Mouse (Mus musculus) MEL (cell line): ENCODE data around the gene Adgra1.

Source experiments
- CTCF ChIP-seq, 3 experiments: IDR thresholded peaks in 2 of 3; conservative IDR thresholded peaks in 1 of 3; 2 replicates each; pipeline ENCODE4 v1.5.1; 2011 to 2012; ENCODE audit warnings: low read length in 3 of 3, low read depth in 2 of 3, mild to moderate bottlenecking in 2 of 3, improper control_type of control experiment in 1 of 3, inconsistent platforms in 1 of 3, mixed read lengths in 1 of 3, moderate library complexity in 1 of 3; ENCODE audit not compliant: control insufficient read depth in 1 of 3, insufficient read depth in 1 of 3, poor library complexity in 1 of 3, severe bottlenecking in 1 of 3
- ELF1 ChIP-seq: IDR thresholded peaks from 2 replicates; pipeline ENCODE4 v1.6.1; 2014; ENCODE audit warnings: low read depth, mild to moderate bottlenecking, inconsistent platforms, low read length, improper control_type of control experiment, moderate library complexity
- EP300 ChIP-seq, 2 experiments: IDR thresholded peaks; 2 replicates each; pipeline ENCODE4 v1.6.1; 2011; ENCODE audit warnings: improper control_type of control experiment in 2 of 2, low read length in 2 of 2, low read depth in 1 of 2, mild to moderate bottlenecking in 1 of 2
- GATA1 ChIP-seq: IDR thresholded peaks from 2 replicates; pipeline ENCODE4 v1.6.1; 2011; ENCODE audit warnings: low read depth, low read length, improper control_type of control experiment
- HCFC1 ChIP-seq: IDR thresholded peaks from 2 replicates; pipeline ENCODE4 v1.6.1; 2012; ENCODE audit warnings: low read depth, mild to moderate bottlenecking, inconsistent platforms, low read length, improper control_type of control experiment, moderate library complexity
- MAX ChIP-seq: IDR thresholded peaks from 2 replicates; pipeline ENCODE4 v1.6.1; 2011; ENCODE audit warnings: low read length, improper control_type of control experiment
- MEF2A ChIP-seq: IDR thresholded peaks from 2 replicates; pipeline ENCODE4 v1.6.1; 2014; ENCODE audit warnings: low read depth, mild to moderate bottlenecking, inconsistent platforms, low read length, improper control_type of control experiment; ENCODE audit not compliant: poor library complexity, insufficient replicate concordance, severe bottlenecking; ENCODE audit errors: extremely low read depth
- POLR2A ChIP-seq, 2 experiments: IDR thresholded peaks; 2 replicates each; pipeline ENCODE4 v1.6.1; 2011 to 2012; ENCODE audit warnings: low read length in 2 of 2, mild to moderate bottlenecking in 2 of 2, control low read depth in 1 of 2, improper control_type of control experiment in 1 of 2, low read depth in 1 of 2, moderate library complexity in 1 of 2; ENCODE audit not compliant: control insufficient read depth in 1 of 2, insufficient read depth in 1 of 2, poor library complexity in 1 of 2
- SMC3 ChIP-seq: IDR thresholded peaks from 2 replicates; pipeline ENCODE4 v1.6.1; 2011; ENCODE audit warnings: low read depth, low read length, improper control_type of control experiment
- TCF12 ChIP-seq: IDR thresholded peaks from 2 replicates; pipeline ENCODE4 v1.6.1; 2014; ENCODE audit warnings: low read depth, mild to moderate bottlenecking, inconsistent platforms, low read length, improper control_type of control experiment, moderate library complexity
- USF1 ChIP-seq: IDR thresholded peaks from 2 replicates; pipeline ENCODE4 v1.6.1; 2014; ENCODE audit warnings: low read depth, mild to moderate bottlenecking, inconsistent platforms, low read length, improper control_type of control experiment, moderate library complexity
- ZC3H11A ChIP-seq: IDR thresholded peaks from 2 replicates; pipeline ENCODE4 v1.6.1; 2012; ENCODE audit warnings: low read depth, mild to moderate bottlenecking, inconsistent platforms, low read length, improper control_type of control experiment

DNA sequence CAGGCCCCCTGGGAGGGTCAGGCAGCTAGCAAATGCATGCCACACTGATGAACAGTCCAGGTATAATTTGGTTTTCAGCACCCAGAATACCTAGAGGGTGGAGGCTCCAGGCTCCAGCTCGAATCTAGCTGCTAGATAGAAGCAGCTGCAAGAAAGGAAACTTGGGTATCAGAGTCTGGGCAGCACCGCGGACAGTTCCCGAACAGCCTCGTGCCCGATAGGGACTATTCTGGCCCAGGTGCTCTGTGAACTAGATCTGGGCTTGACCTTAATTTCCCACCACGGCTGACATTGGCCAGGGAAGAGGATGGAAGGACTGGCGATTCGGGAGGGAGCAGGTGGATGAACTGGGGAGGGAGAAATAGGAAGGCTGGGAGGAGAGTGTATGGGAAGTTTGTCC is 6.3 kb upstream of the Adgra1 start:
- no peak for TF ChIP-seq POLR2A (IDR thresholded peaks at IDR 0.05; ENCODE audit: control insufficient read depth in 1 of 2, insufficient read depth in 1 of 2, low read depth in 1 of 2, low read length in 2 of 2, poor library complexity in 1 of 2)
- TF ChIP-seq CTCF (IDR thresholded peaks at IDR 0.05 in 2 of 3, conservative IDR thresholded peaks at IDR 0.05 in 1 of 3; ENCODE audit: control insufficient read depth in 1 of 3, insufficient read depth in 1 of 3, low read depth in 2 of 3, low read length in 3 of 3, poor library complexity in 1 of 3, severe bottlenecking in 1 of 3): no peak
- no peak for TF ChIP-seq ELF1
- TF ChIP-seq EP300 (IDR thresholded peaks at IDR 0.05; ENCODE audit: low read depth in 1 of 2, low read length in 2 of 2): no peak
- no peak for TF ChIP-seq GATA1
- no peak for TF ChIP-seq TCF12
- no peak for TF ChIP-seq MAX
- TF ChIP-seq MEF2A: no peak
- TF ChIP-seq HCFC1: no peak
- TF ChIP-seq SMC3: no peak
- no peak for TF ChIP-seq ZC3H11A
- TF ChIP-seq USF1: no peak
